Comparison of ENCODE assay signal across 8 mouse cellular contexts in the genomic region with DNA sequence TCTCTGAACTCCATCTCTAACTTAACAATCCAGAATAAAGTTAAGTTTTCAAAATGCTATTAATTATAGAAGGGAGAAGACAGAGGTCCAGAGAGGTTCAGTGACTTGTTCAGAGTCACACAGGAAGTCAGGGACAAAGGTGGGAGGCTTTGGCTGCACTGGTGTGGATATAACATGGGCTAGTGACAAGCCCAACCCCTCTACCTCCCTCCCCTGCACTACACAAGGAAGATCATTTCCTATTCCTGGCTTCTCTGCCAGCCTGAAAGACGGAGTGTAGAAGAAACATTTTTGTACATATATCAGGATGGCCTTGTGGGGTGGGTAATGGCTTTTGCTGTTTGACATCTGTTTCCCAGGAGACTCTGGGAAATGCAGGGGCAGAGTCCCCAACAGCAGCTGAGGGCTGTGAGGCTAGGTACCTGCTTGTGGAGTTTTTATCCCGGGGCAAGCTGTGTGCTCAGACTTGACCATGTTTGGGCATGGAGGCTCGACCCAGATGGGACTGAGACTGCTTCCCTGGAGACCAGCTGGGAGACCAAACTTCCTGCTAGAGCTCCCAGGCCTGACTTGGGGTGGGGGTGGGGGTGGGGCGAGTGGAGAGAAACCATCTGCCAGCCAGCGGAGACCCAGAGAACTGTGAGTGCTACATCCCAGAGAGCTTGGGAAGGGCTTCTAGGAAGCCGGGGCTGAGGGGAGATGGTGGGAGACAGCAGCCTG. TPM values are rescaled to one million over a fixed set of nuclear protein-coding genes. Genes with fewer than 3 reads are reported as not detected.
DNase-seq lines count a peak whose midpoint lies in the region; ATAC-seq lines count a peak whose summit lies in the region.

A gene (plus strand): TSS at position 326 of the 720 bp plus-strand sequence.

- no peak within 1 kb of the TSS for H3K27ac ChIP-seq in midbrain, embryonic 11.5 days (ENCODE audit: low read depth, low read length)
- no peak within 1 kb of the TSS for H3K27ac ChIP-seq in midbrain, embryonic 13.5 days
- H3K27ac ChIP-seq in heart, embryonic 15.5 days: no peak within 1 kb of the TSS
- peak within 1 kb of the TSS; percentile 83 for H3K27ac ChIP-seq in stomach, embryonic 14.5 days (ENCODE audit: low read length)

- H3K4me2 ChIP-seq in midbrain, embryonic 11.5 days: no peak within 1 kb of the TSS
- no peak within 1 kb of the TSS for H3K4me2 ChIP-seq in midbrain, embryonic 13.5 days (replicated peaks)
- peak within 1 kb of the TSS; percentile 26 for H3K4me2 ChIP-seq in heart, embryonic 15.5 days
- no peak within 1 kb of the TSS for H3K4me2 ChIP-seq in stomach, embryonic 14.5 days (replicated peaks; ENCODE audit: low read depth, low read length)

- no peak within 1 kb of the TSS for H3K9ac ChIP-seq in midbrain, embryonic 11.5 days (ENCODE audit: low read length)
- no peak within 1 kb of the TSS for H3K9ac ChIP-seq in midbrain, embryonic 13.5 days (replicated peaks)
- no peak within 1 kb of the TSS for H3K9ac ChIP-seq in heart, embryonic 15.5 days
- H3K9ac ChIP-seq in stomach, embryonic 14.5 days (replicated peaks; ENCODE audit: low read depth, low read length): no peak within 1 kb of the TSS

- ATAC-seq in midbrain, embryonic 11.5 days (ENCODE audit: low FRiP score): peak; percentile 50; the same call in 1 of the 2 replicates
- no peak for ATAC-seq in midbrain, embryonic 13.5 days
- 0 out of 2 replicates have a peak, but pooled peaks have one; percentile 20 for ATAC-seq in heart, embryonic 15.5 days (replicated peaks; ENCODE audit: insufficient number of reproducible peaks, insufficient read depth, low FRiP score, low read depth)
- peak; percentile 86 for ATAC-seq in stomach, embryonic 14.5 days (ENCODE audit: insufficient number of reproducible peaks, insufficient read depth, low FRiP score, low read depth)

- no peaks in the 10 kb centered on the region for H3K27me3 ChIP-seq in midbrain, embryonic 11.5 days (ENCODE audit: control insufficient read depth, insufficient read depth, low read length)
- no peaks in the 10 kb centered on the region for H3K27me3 ChIP-seq in midbrain, embryonic 13.5 days
- no peaks in the 10 kb centered on the region for H3K27me3 ChIP-seq in heart, embryonic 15.5 days
- no peaks in the 10 kb centered on the region for H3K27me3 ChIP-seq in stomach, embryonic 14.5 days (ENCODE audit: control insufficient read depth, insufficient read depth, low read length)

- WGBS in midbrain, embryonic 11.5 days: 49% methylated on average over 6 of the region's 6 CpGs
- 57% methylated on average over 6 of the region's 6 CpGs for WGBS in midbrain, embryonic 13.5 days
- 6% methylated on average over 6 of the region's 6 CpGs for WGBS in heart, embryonic 15.5 days
- 8% methylated on average over 6 of the region's 6 CpGs for WGBS in stomach, embryonic 14.5 days

- H3K36me3 ChIP-seq in midbrain, embryonic 11.5 days (ENCODE audit: control insufficient read depth, insufficient read depth, low read length): no peaks in the 10 kb centered on the region
- H3K36me3 ChIP-seq in midbrain, embryonic 13.5 days: no peaks in the 10 kb centered on the region
- H3K36me3 ChIP-seq in heart, embryonic 15.5 days: no peaks in the 10 kb centered on the region
- H3K36me3 ChIP-seq in stomach, embryonic 14.5 days (ENCODE audit: control insufficient read depth, insufficient read depth, low read length): no peaks in the 10 kb centered on the region

- no peaks in the 10 kb centered on the region for H3K4me1 ChIP-seq in midbrain, embryonic 11.5 days (ENCODE audit: control insufficient read depth, insufficient read depth, low read length)
- H3K4me1 ChIP-seq in midbrain, embryonic 13.5 days (replicated peaks): 0 out of 2 replicates have a peak, but pooled peaks cover 3% of the 10 kb centered on the region
- peaks cover 11% of the 10 kb centered on the region for H3K4me1 ChIP-seq in heart, embryonic 15.5 days (replicated peaks)
- H3K4me1 ChIP-seq in stomach, embryonic 14.5 days (ENCODE audit: control insufficient read depth, insufficient read depth, low read length): peaks cover 5% of the 10 kb centered on the region; the same call in 1 of the 2 replicates

- H3K4me3 ChIP-seq in midbrain, embryonic 11.5 days (ENCODE audit: low read depth, low read length): no peak within 1 kb of the TSS
- no peak within 1 kb of the TSS for H3K4me3 ChIP-seq in midbrain, embryonic 13.5 days (replicated peaks)
- no peak within 1 kb of the TSS for H3K4me3 ChIP-seq in heart, embryonic 15.5 days
- H3K4me3 ChIP-seq in stomach, embryonic 14.5 days (ENCODE audit: low read depth, low read length): no peak within 1 kb of the TSS

- DNase-seq in midbrain, embryonic 11.5 days (ENCODE audit: low spot score, missing footprints): peak; percentile 75
- DNase-seq in kidney, postnatal 14 days: peak; percentile 48
- no peak for DNase-seq in right cerebral cortex, postnatal 25 days
- no peak for DNase-seq in right cerebral cortex, postnatal 36 days (ENCODE audit: low spot score in 2 of 2)
- DNase-seq in frontal cortex, postnatal 10 days (ENCODE audit: low spot score in 2 of 2): no peak

- no peaks in the 10 kb centered on the region for H3K9me3 ChIP-seq in midbrain, embryonic 11.5 days (ENCODE audit: control insufficient read depth, low read length)
- no peaks in the 10 kb centered on the region for H3K9me3 ChIP-seq in midbrain, embryonic 13.5 days
- no peaks in the 10 kb centered on the region for H3K9me3 ChIP-seq in heart, embryonic 15.5 days (replicated peaks)
- no peaks in the 10 kb centered on the region for H3K9me3 ChIP-seq in stomach, embryonic 14.5 days (ENCODE audit: control insufficient read depth, low read depth, low read length)

RNA-seq across cellular contexts. Expression of the gene that starts here (rescaled TPM):
- 0.18 and 0.39 TPM in 2 replicates for polyA plus RNA-seq in midbrain, embryonic 11.5 days (2014; fragmentation: Nextera tagmentation; extraction: Ambion mirVana)
- 0.19 TPM in 2 replicates for polyA plus RNA-seq in midbrain, embryonic 13.5 days (2015; fragmentation: Nextera tagmentation; extraction: Ambion mirVana)
- polyA plus RNA-seq in heart, embryonic 15.5 days (2015; fragmentation: Nextera tagmentation; extraction: Ambion mirVana): 1.3 and 1.5 TPM in 2 replicates
- 2.5 and 3.0 TPM in 2 replicates for polyA plus RNA-seq in stomach, embryonic 14.5 days (2014; fragmentation: Nextera tagmentation; extraction: Ambion mirVana)

Comparison
In these comparisons a context has a peak if more than half of its experiments do, and no peak if none do; other contexts are left out.
1. Peak in DNase-seq and ATAC-seq in midbrain, embryonic 11.5 days; RNA of the gene not detected or under 1 TPM.